9 mouse cellular contexts compared by ENCODE assay signal in genomic region chr7:35176412-35177381, GRCm38 (mm10). TPM values are rescaled to one million over a fixed set of nuclear protein-coding genes. Genes with fewer than 3 reads are reported as not detected.
DNase-seq lines count a peak whose midpoint lies in the region; ATAC-seq and TF ChIP-seq lines count a peak whose summit lies in the region.
"Had no signal": no experiment of that assay in that cellular context is flagged by ENCODE, and none has a peak within 500 bp of the region (broad histone marks: within the 10 kb centered on the region; RNA-seq: fewer than 3 reads in every experiment).

No protein-coding gene starts in this region.

- no peak overlapping the region for H3K4me3 ChIP-seq in heart, adult 2 months
- no peak overlapping the region for H3K4me3 ChIP-seq in lung, embryonic 14.5 days (ENCODE audit: low read depth, low read length)
- H3K4me3 ChIP-seq: liver, embryonic 15.5 days had no signal

- no peaks in the 10 kb centered on the region for H3K36me3 ChIP-seq in heart, adult 2 months (ENCODE audit: control insufficient read depth, insufficient read depth, low read length)
- H3K36me3 ChIP-seq in lung, embryonic 14.5 days (ENCODE audit: insufficient read depth), result no peaks in the 10 kb centered on the region
- H3K36me3 ChIP-seq: liver, embryonic 15.5 days had no signal

- no peak for TF ChIP-seq POLR2A in heart, adult 2 months (IDR thresholded peaks at IDR 0.05; ENCODE audit: insufficient read depth, low read depth, low read length)

- DNase-seq in heart, adult 2 months, result no peak
- DNase-seq in heart, adult 11 months, result no peak
- DNase-seq in thymus, postnatal 4 days, result peak; percentile 24
- no peak for DNase-seq in thymus, postnatal 36 days
- peak; percentile 68 for DNase-seq in embryo, embryonic 9.5 days (ENCODE audit: extremely low spot score)
- peak; percentile 83 for DNase-seq in lung, embryonic 14.5 days
- no peak for DNase-seq in gastrocnemius, postnatal 36 days
- DNase-seq in ovary, postnatal 14 days (ENCODE audit: low spot score), result no peak

- TF ChIP-seq EP300 in heart, adult 2 months (IDR thresholded peaks at IDR 0.05; ENCODE audit: insufficient read depth, low read depth, low read length), result no peak

- H3K9me3 ChIP-seq in lung, embryonic 14.5 days (ENCODE audit: low read depth, low read length), result no peaks in the 10 kb centered on the region
- H3K9me3 ChIP-seq: liver, embryonic 15.5 days had no signal

- no peak overlapping the region for H3K27ac ChIP-seq in heart, adult 2 months
- no peak overlapping the region for H3K27ac ChIP-seq in lung, embryonic 14.5 days (ENCODE audit: low read depth)
- H3K27ac ChIP-seq: liver, embryonic 15.5 days had no signal

- WGBS in heart, adult 2 months, result 45% methylated on average over 18 of the region's 18 CpGs
- WGBS in lung, embryonic 14.5 days, result 46% methylated on average over 18 of the region's 18 CpGs

- ATAC-seq in lung, embryonic 14.5 days (ENCODE audit: insufficient read depth), result no peak

- no peaks in the 10 kb centered on the region for H3K4me1 ChIP-seq in heart, adult 2 months (ENCODE audit: control insufficient read depth, insufficient read depth, low read length)
- H3K4me1 ChIP-seq in lung, embryonic 14.5 days (ENCODE audit: insufficient read depth), result no peaks in the 10 kb centered on the region

- intact Hi-C loops in heart, adult 2 months (cut with DNase I), result loop anchor here (10.0 kb wide), 1 partner anchor 322 kb away; no protein-coding TSS in a partner anchor
- intact Hi-C loops in gastrocnemius, postnatal 36 days (cut with DNase I), result loop anchor here (10.0 kb wide), 1 partner anchor 262 kb away; the partner anchor contains the start of gene Pepd

- H3K9ac ChIP-seq in heart, adult 2 months (ENCODE audit: low read depth, low read length), result no peak overlapping the region
- H3K9ac ChIP-seq in lung, embryonic 14.5 days, result no peak overlapping the region
- H3K9ac ChIP-seq: liver, embryonic 15.5 days had no signal

- no peaks in the 10 kb centered on the region for H3K27me3 ChIP-seq in heart, adult 2 months (ENCODE audit: control insufficient read depth, insufficient read depth, low read length)
- H3K27me3 ChIP-seq in lung, embryonic 14.5 days (ENCODE audit: insufficient read depth, low read length), result no peaks in the 10 kb centered on the region
- H3K27me3 ChIP-seq: liver, embryonic 15.5 days had no signal

- no peaks in the 10 kb centered on the region for H3K79me2 ChIP-seq in heart, adult 2 months (replicated peaks; ENCODE audit: control insufficient read depth, insufficient read depth, low read length)

- peak; percentile 68 for TF ChIP-seq CTCF in heart, adult 2 months (IDR thresholded peaks at IDR 0.05)
- peak; percentile 75 for TF ChIP-seq CTCF in lung, embryonic 14.5 days (IDR thresholded peaks at IDR 0.05; ENCODE audit: low read depth)

- H3K4me2 ChIP-seq in lung, embryonic 14.5 days, result no peak overlapping the region
- H3K4me2 ChIP-seq: liver, embryonic 15.5 days had no signal

RNA-seq across cellular contexts. Expression of gene Slc7a10, which starts 9.5 kb away (rescaled TPM):
- total RNA-seq in heart, adult 2 months (2021), result under 1 TPM; 0.60 to 0.77 TPM
- 1.5 and 2.9 TPM in 2 replicates for polyA plus RNA-seq in heart, adult 2 months (2012; rRNA removed)
- 1.4 and 1.8 TPM in 2 replicates for polyA plus RNA-seq in lung, embryonic 14.5 days (2014; fragmentation: Nextera tagmentation; extraction: Ambion mirVana)
- total RNA-seq in gastrocnemius, postnatal 36 days (2021), result under 1 TPM; 0.51 to 0.69 TPM

RNA-seq across cellular contexts. Expression of gene Lrp3, which starts 38.6 kb away (rescaled TPM):
- total RNA-seq in heart, adult 2 months (2021), result 1 to 10 TPM; 6.7 to 7.4 TPM
- polyA plus RNA-seq in heart, adult 2 months (2012; rRNA removed), result 9.4 and 10.7 TPM in 2 replicates
- polyA plus RNA-seq in lung, embryonic 14.5 days (2014; fragmentation: Nextera tagmentation; extraction: Ambion mirVana), result 8.2 and 11.2 TPM in 2 replicates
- total RNA-seq in gastrocnemius, postnatal 36 days (2021), result 1 to 10 TPM; 7.8 to 9.2 TPM

RNA-seq across cellular contexts. Expression of gene Cebpa, which starts 57.6 kb away (rescaled TPM):
- total RNA-seq in heart, adult 2 months (2021), result 1 to 10 TPM; 7.3 to 7.8 TPM
- 8.6 and 16.5 TPM in 2 replicates for polyA plus RNA-seq in heart, adult 2 months (2012; rRNA removed)
- 5.1 and 6.0 TPM in 2 replicates for polyA plus RNA-seq in lung, embryonic 14.5 days (2014; fragmentation: Nextera tagmentation; extraction: Ambion mirVana)
- total RNA-seq in gastrocnemius, postnatal 36 days (2021), result 1 to 10 TPM; 4.0 to 5.8 TPM

Comparison
In these comparisons a context has a peak if more than half of its experiments do, and no peak if none do; other contexts are left out.
1. DNase-seq: peak in thymus, postnatal 4 days (single experiment), embryo, embryonic 9.5 days (single experiment) and lung, embryonic 14.5 days (single experiment); none in heart, adult 2 months (0 of 2), heart, adult 11 months (single experiment), thymus, postnatal 36 days (0 of 2), gastrocnemius, postnatal 36 days (0 of 2) and ovary, postnatal 14 days (single experiment).